Mouse (Mus musculus) forebrain, embryonic 10.5 days (tissue): ENCODE results near the gene Pbld1. TPM values are rescaled to one million over a fixed set of nuclear protein-coding genes. Genes with fewer than 3 reads are reported as not detected.

Experiments used
- DNase-seq: peaks from one replicate; pipeline ENCODE4 v3.0.0-alpha.2; 2017; ENCODE audit warnings: low spot score; ENCODE audit errors: extremely low spot score
- H3K27ac ChIP-seq: fragments of 300-500 bp; sonication (generic); 2 replicates; pipeline ENCODE4 v1.5.1; 2016; ENCODE audit warnings: mild to moderate bottlenecking
- H3K27me3 ChIP-seq: fragments of 300-500 bp; sonication (generic); 2 replicates; pipeline ENCODE4 v1.6.1; 2016; ENCODE audit warnings: mild to moderate bottlenecking; ENCODE audit not compliant: poor library complexity, severe bottlenecking
- H3K36me3 ChIP-seq: fragments of 300-500 bp; sonication (generic); replicated peaks from 2 replicates; pipeline ENCODE4 v1.6.1; 2016; ENCODE audit warnings: mild to moderate bottlenecking, moderate library complexity
- H3K4me1 ChIP-seq: fragments of 300-500 bp; sonication (generic); 2 replicates; pipeline ENCODE4 v1.6.1; 2016
- H3K4me3 ChIP-seq: fragments of 300-500 bp; sonication (generic); 2 replicates; pipeline ENCODE4 v1.5.1; 2016; ENCODE audit warnings: mild to moderate bottlenecking, moderate library complexity
- H3K9me3 ChIP-seq: fragments of 300-500 bp; sonication (generic); 2 replicates; pipeline ENCODE4 v1.6.1; 2016; ENCODE audit warnings: mild to moderate bottlenecking, moderate library complexity
- WGBS: fragments of 180-500 bp; shearing (Covaris S2); methylation state at CpG from one replicate; pipeline ENCODE4 v1.1.7; 2016; 5-methylcytosine and 5-hydroxymethylcytosine counted together
- polyA plus RNA-seq: library from polyadenylated mRNA; unstranded; fragments of >200 nt; fragmentation: Nextera tagmentation; extraction: Ambion mirVana; gene quantifications from 2 replicates; pipeline ENCODE4 v1.2.1, GENCODE M21; 2016

Pbld1 gene
- polyA plus RNA-seq, 1 experiment from 2014 or later, result 1.5 TPM

GRCm38 (mm10) chr10:63086304-63086703 is 26.3 kb downstream of the Pbld1 start:
- no peak overlapping the region for H3K4me3 ChIP-seq
- DNase-seq, result no peak
- WGBS, result 92% methylated on average over 10 of the region's 10 CpGs
- peaks cover 17% of the 10 kb centered on the region for H3K4me1 ChIP-seq
- no peaks in the 10 kb centered on the region for H3K9me3 ChIP-seq
- no peaks in the 10 kb centered on the region for H3K36me3 ChIP-seq
- peaks cover 25% of the 10 kb centered on the region for H3K27me3 ChIP-seq
- H3K27ac ChIP-seq, result no peak overlapping the region

- 31% methylated on average over 8 of the region's 8 CpGs for WGBS
- H3K4me3 ChIP-seq, result peak overlapping the region; percentile 51
These were observed 29.3 kb downstream of the Pbld1 start for GRCm38 (mm10) chr10:63089103-63089757.

GRCm38 (mm10) chr10:63089758-63090571 is 30.0 kb downstream of the Pbld1 start:
- DNase-seq, result peak; percentile 24
- H3K27ac ChIP-seq, result peak overlapping the region; percentile 70
- H3K36me3 ChIP-seq, result no peaks in the 10 kb centered on the region
- H3K4me3 ChIP-seq, result peak overlapping the region; percentile 51
- peaks cover 17% of the 10 kb centered on the region for H3K4me1 ChIP-seq
- H3K27me3 ChIP-seq, result peaks cover 26% of the 10 kb centered on the region
- 4% methylated on average over 26 of the region's 26 CpGs for WGBS
- H3K9me3 ChIP-seq, result no peaks in the 10 kb centered on the region

More at GRCm38 (mm10) chr10:63089103-63089757, 29.3 kb downstream of the Pbld1 start:
- no peak for DNase-seq
- Histone ChIP-seq H3K9me3 (no peaks in the 10 kb centered on the region), H3K36me3 (no peaks in the 10 kb centered on the region), H3K27me3 (peaks cover 26% of the 10 kb centered on the region), H3K27ac (peak overlapping the region; percentile 70; the same call in 1 of the 2 replicates), H3K4me1 (peaks cover 17% of the 10 kb centered on the region)

GRCm38 (mm10) chr10:63091915-63092314 is 32.0 kb downstream of the Pbld1 start:
- Histone ChIP-seq H3K36me3 (no peaks in the 10 kb centered on the region), H3K4me3 (no peak overlapping the region), H3K27ac (no peak overlapping the region), H3K4me1 (peaks cover 17% of the 10 kb centered on the region), H3K27me3 (peaks cover 26% of the 10 kb centered on the region), H3K9me3 (no peaks in the 10 kb centered on the region)
- DNase-seq, result no peak
- WGBS, result 86% methylated on average over 7 of the region's 7 CpGs

GRCm38 (mm10) chr10:63092616-63093550 is 32.9 kb downstream of the Pbld1 start:
- no peak overlapping the region for H3K4me3 ChIP-seq
- peaks cover 34% of the 10 kb centered on the region for H3K27me3 ChIP-seq
- H3K4me1 ChIP-seq, result peaks cover 17% of the 10 kb centered on the region
- H3K27ac ChIP-seq, result no peak overlapping the region
- 77% methylated on average over 10 of the region's 10 CpGs for WGBS
- DNase-seq, result no peak
- H3K36me3 ChIP-seq, result no peaks in the 10 kb centered on the region
- no peaks in the 10 kb centered on the region for H3K9me3 ChIP-seq

DNA sequence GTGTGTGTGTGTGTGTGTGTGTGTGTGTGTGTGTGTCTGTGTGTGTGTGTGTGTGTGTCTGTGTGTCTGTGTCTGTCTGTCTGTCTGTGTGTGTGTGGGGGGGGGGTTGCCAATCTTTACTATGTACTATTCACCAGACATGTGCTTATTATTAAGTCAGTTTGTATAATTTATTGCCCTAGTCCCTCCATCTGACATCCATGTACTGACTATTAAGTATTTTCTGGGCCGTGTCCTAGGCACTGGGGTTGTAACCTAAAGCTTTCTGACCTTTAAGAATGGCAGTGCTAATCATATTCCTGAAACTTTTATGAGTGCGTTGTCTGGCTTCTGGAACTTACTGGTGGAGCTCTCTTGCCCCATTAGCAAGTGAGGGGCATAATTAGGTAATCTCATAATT is 36.8 kb downstream of the Pbld1 start:
- no peak overlapping the region for H3K27ac ChIP-seq
- peaks cover 18% of the 10 kb centered on the region for H3K4me1 ChIP-seq
- no peaks in the 10 kb centered on the region for H3K9me3 ChIP-seq
- 82% methylated on average over 2 of the region's 2 CpGs for WGBS
- H3K4me3 ChIP-seq, result no peak overlapping the region
- H3K27me3 ChIP-seq, result peaks cover 47% of the 10 kb centered on the region
- H3K36me3 ChIP-seq, result no peaks in the 10 kb centered on the region
- no peak for DNase-seq

DNA sequence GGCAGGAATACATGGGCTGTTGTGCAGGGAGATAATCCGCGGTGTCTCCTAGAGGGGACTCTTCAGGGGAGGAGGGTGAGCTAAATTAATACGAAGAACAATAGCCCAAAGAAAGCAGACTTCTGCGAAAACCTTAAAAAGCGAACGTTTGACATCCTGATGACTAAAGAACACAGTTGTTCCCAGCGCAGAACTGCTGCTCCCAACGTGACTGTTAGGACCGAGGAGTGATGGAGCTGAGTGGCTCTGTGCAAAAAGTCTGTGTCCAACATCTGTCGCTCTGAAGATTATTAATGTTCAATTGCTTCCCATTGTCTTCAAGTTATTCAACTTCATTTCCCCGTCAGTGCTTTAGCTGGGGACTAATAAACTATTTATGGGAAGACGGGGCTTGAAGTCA is 38.2 kb downstream of the Pbld1 start:
- no peak overlapping the region for H3K4me3 ChIP-seq
- no peaks in the 10 kb centered on the region for H3K9me3 ChIP-seq
- H3K4me1 ChIP-seq, result peaks cover 18% of the 10 kb centered on the region
- no peaks in the 10 kb centered on the region for H3K36me3 ChIP-seq
- DNase-seq, result no peak
- H3K27ac ChIP-seq, result no peak overlapping the region
- WGBS, result 65% methylated on average over 12 of the region's 12 CpGs
- H3K27me3 ChIP-seq, result peaks cover 51% of the 10 kb centered on the region

DNA sequence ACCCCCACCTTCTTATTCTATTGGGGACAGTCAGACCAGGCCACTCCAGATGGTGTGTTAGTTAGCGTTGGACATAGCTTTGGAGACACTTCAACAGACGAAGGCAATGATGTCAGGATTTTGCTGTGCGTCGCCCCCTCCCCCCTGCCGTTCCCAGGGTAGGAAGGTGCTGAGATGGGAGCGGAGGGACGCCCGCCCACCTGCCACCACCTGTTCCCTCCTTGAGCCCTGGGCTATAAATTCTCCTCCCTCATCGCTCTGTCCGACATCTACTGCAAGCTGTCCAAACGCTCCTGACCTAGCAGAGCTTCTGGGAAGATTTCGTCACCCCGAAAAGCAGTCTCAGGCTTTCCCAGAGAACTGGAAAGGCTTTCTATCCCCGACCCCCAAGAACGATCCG is 39.6 kb downstream of the Pbld1 start, which contains the start of gene Atoh7:
TSS of gene Atoh7 (plus strand) at position 131 of the 400 bp plus-strand sequence.
- peaks cover 51% of the 10 kb centered on the region for H3K27me3 ChIP-seq
- peak within 1 kb of the TSS; percentile 61 for H3K4me3 ChIP-seq
- H3K9me3 ChIP-seq, result no peaks in the 10 kb centered on the region
- H3K36me3 ChIP-seq, result no peaks in the 10 kb centered on the region
- peaks cover 18% of the 10 kb centered on the region for H3K4me1 ChIP-seq
- no peak for DNase-seq
- WGBS, result 3% methylated on average over 16 of the region's 16 CpGs
- H3K27ac ChIP-seq, result peak within 1 kb of the TSS; percentile 80

- Histone ChIP-seq H3K4me3 (peak overlapping the region; percentile 61), H3K36me3 (no peaks in the 10 kb centered on the region), H3K27me3 (peaks cover 51% of the 10 kb centered on the region), H3K4me1 (peaks cover 18% of the 10 kb centered on the region), H3K9me3 (no peaks in the 10 kb centered on the region), H3K27ac (peak overlapping the region; percentile 80)
- peak; percentile 69 for DNase-seq
- WGBS, result under 1% methylated on average over 62 of the region's 62 CpGs
These were observed 40.1 kb downstream of the Pbld1 start for GRCm38 (mm10) chr10:63099941-63100562.

- Histone ChIP-seq H3K4me3 (peak overlapping the region; percentile 61), H3K27me3 (peaks cover 51% of the 10 kb centered on the region), H3K36me3 (no peaks in the 10 kb centered on the region), H3K9me3 (no peaks in the 10 kb centered on the region), H3K4me1 (peaks cover 18% of the 10 kb centered on the region), H3K27ac (peak overlapping the region; percentile 80)
- DNase-seq, result no peak
- WGBS, result 10% methylated on average over 9 of the region's 9 CpGs
These were observed 40.7 kb downstream of the Pbld1 start for GRCm38 (mm10) chr10:63100657-63101056.

DNA sequence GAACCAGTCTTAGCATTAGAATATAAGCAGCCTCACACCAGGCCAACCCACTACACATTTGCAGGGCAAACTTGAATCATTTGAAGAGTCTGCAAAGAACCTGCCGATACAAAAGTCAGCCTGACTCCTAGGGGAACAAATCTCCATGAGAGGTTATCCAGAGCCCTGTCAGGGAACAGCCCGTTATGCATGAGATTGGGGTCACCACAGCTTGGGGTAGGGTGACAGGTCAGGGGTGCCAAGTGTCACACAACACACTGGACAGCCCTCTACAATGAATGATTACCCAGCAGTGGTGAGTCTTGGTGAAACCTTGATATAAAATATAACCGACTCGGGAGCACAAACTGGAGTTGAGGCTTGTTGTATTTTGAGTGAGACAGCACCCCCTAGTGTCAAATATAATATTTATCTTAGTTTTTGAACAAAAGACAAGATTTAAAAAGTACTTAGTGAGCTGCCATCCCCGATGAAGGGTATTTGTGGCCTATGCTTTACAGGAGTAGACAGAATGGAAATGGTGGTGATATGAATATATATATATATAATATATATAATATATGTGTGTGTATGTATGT is 53.2 kb downstream of the Pbld1 start:
- Histone ChIP-seq H3K36me3 (no peaks in the 10 kb centered on the region), H3K27me3 (no peaks in the 10 kb centered on the region), H3K9me3 (peaks cover 11% of the 10 kb centered on the region; the same call in 1 of the 2 replicates), H3K4me1 (no peaks in the 10 kb centered on the region), H3K27ac (no peak overlapping the region), H3K4me3 (no peak overlapping the region)
- WGBS, result 68% methylated on average over 5 of the region's 5 CpGs
- DNase-seq, result no peak
